Mouse (Mus musculus): ENCODE data around the gene Gm16429.
"Not testable (repeated sequence)": the region's sequence is repeated elsewhere in the genome, so short reads cannot be mapped to it uniquely, and the experiment has no call there.

The Gm16429 gene

GRCm38 (mm10) chr5:93928952-93929351 lies at the start of gene Gm16429:
Gm16429 (minus strand) TSS chr5:93929052.
- DNase-seq (ENCODE audit: low spot score): not testable (repeated sequence)

Measured in urinary bladder, postnatal 10 days (tissue).